Mouse (Mus musculus) adrenal gland, postnatal 25 days (tissue): ENCODE data around the gene Casz1. TPM values are rescaled to one million over a fixed set of nuclear protein-coding genes. Genes with fewer than 3 reads are reported as not detected.

Experiments used
- DNase-seq: peaks from one replicate; pipeline ENCODE4 v3.0.0; 2021; ENCODE audit warnings: mixed read lengths
- total RNA-seq: library from RNA; stranded (reverse); gene quantifications from 2 replicates; pipeline ENCODE4 v1.2.3, GENCODE M21; 2021

Casz1 gene
- total RNA-seq, 1 experiment from 2014 or later: 5.3 TPM

DNA sequence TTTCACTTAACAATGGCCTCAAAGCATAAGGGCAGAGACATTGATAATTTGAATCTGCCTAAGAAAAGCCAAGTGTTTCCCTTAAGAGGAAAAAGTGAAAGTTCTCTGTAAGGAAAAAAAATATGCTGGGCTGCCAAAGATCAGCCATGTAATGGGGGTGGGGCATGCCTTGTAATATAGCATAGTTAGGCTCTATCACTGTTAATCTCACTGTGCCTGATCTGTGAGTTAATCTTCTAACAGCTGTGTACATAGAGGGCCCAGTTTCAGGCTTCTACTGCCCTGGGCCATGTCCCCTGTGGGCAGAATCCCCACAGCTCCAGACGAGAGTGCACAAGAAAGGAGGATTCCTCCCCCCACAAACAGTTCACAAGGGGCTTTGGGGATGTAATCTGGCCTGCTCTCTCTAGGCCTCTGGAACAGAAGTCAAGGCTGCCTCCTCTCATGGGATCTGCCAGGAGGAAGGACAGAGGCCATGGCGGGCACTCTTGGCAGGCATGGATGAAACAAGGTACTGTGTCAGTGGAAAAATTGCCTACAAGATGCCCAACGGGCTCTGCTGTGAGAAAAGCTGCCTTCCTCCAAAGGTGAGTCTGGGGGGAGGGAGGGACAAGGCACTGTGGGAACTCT lies 167.5 kb downstream of the Casz1 start:
- DNase-seq: no peak

DNA sequence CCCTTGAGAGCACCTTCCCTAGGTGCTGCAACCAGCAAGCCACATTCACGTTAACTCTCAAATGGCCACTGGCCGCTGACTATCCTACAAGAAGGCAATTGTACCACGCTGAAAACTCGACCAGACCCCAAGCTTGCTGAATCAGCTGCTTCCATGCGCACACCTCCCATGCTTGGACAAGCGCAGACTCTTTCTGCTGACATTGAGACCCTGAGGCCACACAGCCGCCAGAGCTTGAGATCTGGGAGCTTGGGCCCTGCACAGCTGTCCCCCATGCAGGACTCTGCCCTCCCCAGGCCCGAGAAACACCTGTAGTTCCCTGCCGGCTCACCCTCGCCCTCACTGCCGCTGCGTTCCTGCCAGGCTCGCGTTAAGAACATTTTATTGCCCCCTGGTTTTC lies 168.5 kb downstream of the Casz1 start:
- DNase-seq: no peak

DNA sequence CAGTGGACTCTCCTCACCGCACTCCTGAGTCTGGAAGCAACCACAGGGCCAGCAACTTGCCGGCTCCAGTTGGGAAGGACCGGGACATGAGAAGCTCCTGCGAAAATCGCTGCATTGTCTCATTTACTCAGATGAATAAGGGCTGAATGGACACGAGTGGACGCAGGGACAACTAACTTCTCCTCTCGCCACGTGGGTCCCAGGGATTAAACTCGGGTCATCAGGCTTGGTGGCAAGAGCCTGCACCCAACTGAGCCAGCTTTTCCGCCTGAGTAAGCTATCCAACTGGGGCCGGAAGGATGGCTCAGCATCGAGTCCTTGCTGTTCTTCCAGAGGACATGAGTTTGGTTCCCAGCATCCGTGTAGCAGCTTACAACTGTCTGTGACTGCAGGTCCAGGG lies 169.2 kb downstream of the Casz1 start:
- no peak for DNase-seq

DNA sequence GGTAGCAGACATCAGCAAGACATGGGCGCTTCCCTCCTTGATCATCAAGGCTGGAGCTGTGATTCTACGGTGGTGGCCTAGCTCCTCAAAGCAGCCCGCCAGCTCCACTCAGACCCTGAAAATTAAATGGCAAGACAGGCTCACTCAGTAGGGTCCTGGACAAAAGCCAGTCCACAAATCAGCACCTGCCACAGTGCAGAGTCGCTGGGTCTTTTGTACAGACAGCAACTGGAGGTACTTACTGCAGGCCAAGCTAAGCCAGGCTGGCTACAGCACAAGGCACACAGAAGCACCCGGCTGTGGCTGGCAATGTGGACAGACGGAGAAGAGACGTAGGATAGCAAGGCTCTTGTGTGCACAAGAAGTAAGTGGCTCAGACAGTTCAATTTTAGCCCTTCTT lies 170.6 kb downstream of the Casz1 start:
- no peak for DNase-seq

DNA sequence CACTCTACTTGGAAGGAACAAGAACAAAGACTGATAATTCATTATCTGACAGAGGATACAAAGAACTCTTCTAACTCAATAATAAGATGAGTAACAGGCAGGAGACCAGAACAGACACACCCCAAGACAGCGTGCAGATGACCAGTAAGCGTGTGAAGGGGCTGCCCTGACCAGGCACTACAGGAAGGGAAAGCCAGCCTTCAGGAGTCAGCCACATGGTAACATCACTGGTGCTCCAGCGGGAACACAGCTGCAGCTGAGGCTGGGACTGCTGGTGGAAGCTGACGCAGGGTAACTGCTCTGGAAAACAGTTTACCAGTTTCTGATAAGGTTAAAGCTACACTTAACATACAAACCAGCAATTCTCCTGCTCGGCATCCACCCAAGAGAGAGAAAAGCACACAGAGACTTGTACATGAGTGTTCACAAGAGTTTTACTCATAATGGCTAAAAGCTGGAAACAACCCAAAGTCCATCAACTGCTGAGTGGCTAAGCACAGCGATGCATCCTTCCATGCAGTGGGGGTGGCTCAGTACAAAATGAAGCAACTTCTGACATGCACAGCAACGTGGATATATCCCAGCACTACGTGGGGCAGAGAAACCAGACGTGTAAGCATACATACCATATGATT lies 174.1 kb downstream of the Casz1 start:
- no peak for DNase-seq

DNA sequence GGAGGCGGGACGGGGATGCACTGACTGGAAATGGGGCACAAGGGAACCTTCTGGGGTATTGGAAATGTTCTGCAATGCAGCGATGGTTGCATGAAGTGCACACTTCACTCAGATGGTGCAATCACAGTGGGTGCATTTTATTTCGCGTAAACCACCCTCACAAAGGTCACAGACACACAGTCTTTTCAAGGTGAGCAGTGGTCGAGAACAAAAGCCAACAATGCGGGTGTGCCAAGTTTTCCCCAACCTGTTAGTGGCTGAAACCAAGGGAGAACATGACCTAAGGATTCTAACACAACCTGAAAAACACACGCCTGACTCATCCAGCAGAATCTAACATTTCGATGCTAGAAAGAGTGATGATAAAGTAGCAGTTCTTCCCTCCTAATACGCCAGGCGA lies 174.7 kb downstream of the Casz1 start:
- no peak for DNase-seq

DNA sequence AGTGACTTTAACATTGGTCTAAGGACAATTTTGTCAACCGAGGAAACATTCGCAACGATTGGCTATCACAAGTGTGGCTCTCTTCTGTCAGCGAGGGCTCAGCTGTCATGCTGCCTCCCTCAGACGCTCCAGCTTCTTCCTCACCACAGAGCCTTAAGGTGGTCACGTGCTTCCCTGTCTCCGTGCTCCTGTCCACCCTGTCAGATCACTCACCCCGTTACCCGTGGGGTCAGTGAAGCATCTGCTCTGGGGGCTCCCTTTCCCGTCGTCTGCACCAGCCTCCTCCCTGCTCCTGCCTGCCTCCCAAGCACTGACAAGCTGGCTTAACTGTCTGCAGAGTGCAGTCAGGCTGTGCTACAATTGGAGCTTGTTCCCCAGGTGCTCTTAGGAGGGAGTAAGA lies 175.6 kb downstream of the Casz1 start:
- no peak for DNase-seq

DNA sequence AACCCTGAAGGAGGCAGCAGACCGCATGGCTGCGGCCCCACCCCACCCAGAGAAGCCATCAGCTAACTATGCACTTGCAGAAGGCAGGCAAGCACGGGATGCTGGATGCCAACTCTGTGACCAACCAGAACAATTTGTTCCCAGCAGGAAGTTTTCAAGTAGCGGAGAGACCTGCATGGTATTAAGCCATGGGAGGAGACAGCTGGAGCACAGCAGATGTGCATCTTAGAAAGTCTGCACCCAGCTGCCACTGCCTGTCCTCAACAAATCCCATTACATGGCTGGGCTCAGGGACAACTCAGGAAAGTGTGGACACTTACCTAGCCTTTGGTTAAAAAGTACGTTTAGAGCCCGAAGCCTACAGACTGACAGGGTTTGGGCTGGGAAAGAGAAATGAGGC lies 178.0 kb downstream of the Casz1 start:
- no peak for DNase-seq

DNA sequence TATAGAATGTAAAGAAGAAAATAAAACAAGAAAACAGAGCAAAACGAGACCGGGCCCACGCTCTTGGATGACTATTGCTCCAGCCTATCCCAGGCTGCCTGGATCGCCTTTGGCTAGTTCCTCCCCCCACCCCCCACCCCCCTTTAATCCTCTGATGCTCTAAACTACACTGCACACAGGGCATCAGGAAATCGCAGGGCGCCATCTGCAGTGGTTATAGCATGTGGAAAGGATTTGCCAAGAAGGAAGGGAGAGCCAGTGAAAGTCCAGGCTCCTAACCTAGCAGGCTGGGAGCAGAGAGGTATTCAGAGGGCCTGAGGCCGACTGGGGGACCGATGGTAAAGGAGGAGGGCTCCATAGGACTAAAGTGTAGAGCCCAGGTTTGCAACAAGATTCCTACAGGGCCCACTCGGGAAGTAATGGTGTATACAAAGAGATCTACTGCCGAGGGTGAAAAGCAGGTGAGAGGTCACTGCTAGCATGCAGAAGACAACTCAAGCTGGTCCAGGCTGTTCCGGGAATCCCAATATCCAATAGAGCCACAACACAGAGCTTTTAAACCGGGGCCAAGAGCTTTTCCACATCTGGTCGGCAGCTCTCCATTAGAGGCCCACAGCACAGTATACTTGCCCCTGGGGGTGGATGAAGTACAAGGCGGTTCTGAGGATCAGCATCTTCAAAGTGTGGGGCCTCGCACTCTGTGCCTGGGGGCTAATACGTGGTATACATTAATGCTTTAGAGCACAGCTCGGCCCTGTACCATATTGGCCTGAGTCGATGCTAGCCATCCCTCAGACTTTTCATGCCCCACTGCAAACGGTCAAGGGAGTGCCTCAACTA lies 180.7 kb downstream of the Casz1 start:
- DNase-seq: no peak

DNA sequence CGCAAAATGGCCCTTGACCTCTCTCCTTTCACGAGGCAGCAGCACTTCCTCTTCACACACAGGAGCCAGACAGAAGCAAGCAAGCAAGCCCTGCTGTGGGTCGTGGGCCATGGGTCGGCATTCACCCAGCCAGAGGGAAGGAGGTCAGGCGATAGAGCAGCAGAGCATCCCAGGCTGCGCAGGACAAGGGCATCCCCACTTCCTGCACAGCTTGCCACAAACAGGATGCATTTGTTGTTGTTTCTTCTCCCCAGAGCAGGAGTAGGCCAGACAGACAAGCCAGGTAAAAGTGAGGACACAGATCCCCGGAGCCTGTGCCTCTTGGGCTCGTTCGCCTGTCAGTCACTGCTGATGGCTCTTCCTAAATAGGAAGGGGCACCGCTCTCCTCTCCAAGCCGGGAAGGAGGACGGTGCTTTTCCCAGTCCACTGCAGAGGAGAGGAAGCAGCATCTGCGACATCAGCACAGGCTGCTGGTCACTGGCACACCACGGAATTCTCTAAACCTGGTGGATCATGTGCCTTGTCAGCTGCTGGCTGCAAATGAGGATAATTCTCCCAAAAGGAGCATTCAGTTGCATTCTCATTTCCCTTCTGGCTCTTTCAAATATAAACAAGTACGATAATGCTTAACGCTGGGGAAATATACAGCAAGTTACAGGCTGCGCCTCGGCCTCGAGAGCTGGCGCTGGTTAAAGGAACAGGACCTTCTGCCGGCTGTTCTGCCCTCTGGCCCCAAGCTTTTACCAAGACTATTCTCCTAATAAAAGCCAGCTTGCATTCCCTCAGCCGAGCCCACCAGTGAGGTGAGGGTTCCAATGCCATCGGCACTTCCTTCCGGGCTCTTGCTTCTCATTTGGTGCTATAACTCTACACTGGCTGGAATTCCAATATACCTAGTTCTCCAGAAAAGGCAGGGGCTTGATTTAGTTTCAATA lies 181.6 kb downstream of the Casz1 start:
- no peak for DNase-seq

DNA sequence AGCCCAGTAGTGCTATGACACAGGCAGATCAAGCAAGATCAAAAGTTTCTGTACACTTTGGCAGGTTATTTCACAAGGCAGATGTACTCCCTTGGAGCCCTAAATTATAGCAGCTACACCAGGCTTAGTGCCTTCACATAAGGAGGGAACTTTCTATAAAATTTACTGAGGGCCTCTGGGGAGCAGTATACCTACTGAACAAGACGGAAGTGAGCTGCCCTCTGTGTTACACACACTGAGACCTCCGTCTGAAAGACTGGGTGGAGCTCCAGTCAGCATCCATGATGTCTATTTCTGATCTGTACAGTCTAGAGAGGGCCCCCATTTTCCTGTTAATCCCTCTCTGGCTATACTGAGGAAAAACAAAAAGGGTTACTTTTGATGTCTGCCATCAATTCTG lies 185.8 kb downstream of the Casz1 start:
- no peak for DNase-seq

DNA sequence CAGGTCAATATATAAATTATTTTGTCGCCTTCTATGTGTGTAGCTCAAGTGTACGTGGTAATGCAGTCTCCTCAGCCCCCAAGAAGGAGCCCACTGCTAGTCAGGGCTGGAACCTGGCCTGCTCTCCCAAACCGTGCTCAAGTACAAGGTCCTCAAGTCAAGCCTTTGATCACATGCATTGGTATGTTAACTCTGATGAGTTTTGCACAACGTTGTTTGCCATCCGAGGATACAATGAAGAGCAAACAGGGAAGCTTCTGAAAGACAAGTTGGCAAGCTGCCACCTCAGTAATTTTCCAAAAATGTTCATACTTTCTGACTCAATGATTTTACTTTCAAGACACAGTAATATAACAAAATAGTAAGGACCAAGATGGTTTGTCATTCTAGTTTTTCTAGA lies 189.7 kb downstream of the Casz1 start:
- DNase-seq: no peak

DNA sequence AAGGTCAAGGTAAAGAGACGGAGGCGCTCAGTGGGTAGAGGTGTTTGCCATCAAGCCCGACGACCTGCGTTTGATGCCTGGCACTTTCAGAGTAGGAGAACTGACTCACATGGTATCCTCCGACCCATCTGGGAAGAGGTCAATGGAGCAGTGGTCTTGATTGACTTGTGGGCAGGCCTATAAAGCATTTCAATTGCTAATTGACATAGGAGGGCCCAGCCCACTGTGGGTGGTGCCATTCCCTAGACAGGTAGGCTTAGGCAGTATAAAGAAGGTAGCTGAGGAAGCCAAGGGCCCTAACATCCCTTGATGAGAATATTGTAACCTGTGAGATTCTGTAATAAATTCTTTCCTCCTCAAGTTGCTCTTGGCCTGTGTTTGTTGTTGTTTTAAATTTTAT lies 196.5 kb downstream of the Casz1 start:
- no peak for DNase-seq

DNA sequence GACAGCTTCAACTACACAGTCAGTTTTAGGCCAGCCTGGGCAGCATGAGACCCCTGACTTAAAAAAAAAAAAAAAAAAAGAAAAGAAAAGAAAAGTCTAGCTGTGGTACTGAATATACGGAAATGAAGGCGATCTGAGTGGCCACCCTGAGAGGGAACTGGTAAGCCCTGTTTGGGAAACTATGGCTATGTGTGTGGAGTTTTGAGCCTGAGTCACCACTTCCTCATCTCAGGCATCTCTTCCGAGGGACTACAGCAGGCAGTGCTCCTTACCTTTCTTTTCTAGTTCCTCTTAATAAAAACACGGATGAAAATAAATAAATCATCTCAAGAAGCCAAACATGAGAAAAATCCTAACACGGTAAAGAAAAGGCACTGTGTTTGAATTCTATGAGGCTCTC lies 197.3 kb downstream of the Casz1 start:
- no peak for DNase-seq

DNA sequence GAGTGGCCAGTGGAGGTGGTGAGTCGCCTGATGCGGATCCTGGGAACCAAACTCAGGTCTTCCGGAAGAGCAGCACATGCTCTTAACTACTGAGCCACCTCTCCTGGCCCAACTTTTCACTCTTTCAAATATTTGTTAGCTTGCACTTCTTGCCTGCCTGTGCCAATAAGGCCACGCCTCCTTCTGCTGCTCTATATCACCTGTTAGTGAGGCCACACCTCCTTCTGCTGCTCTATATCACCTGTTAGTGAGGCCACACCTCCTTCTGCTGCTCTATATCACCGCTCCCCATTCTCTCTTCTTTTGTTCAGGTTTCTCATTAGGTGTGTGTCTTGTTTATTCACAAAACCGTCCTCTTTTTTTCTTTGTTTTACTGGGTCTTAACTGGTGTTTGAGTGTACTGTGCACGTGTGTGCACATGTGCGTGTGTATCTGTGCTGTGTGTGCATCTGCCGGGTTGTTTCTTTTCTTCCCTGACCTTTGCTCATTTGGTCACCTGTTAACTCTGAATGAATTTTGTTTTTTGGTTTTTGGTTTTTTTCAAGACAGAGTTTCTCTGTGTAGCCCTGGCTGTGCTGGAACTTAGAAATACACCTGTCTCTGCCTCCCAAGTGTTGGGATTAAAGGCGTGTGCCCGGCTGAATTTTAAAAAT lies 198.3 kb downstream of the Casz1 start:
- DNase-seq: no peak

Other genes starting within 250 kb of the Casz1 start
- gene Exosc10, start 246.0 kb upstream of the Casz1 start, total RNA-seq: 54.7 and 55.2 TPM in 2 replicates
- 68.3 and 78.6 TPM in 2 replicates for gene Srm, start 212.9 kb upstream of the Casz1 start, total RNA-seq
- gene Masp2, start 201.9 kb upstream of the Casz1 start, total RNA-seq: 2.8 and 4.4 TPM in 2 replicates
- gene Tardbp, start 177.4 kb upstream of the Casz1 start, total RNA-seq: 282 and 318 TPM in 2 replicates
- gene Gm572, start 161.1 kb upstream of the Casz1 start, total RNA-seq: not detected in 2 replicates